Mouse (Mus musculus) E14TG2a.4 (cell line): ENCODE data around the gene Pnkp.

ENCODE experiments used
- H3K27me3 ChIP-seq: 2 replicates; pipeline ENCODE4 v1.6.1; 2014; ENCODE audit warnings: low read length, control low read depth; ENCODE audit not compliant: insufficient read depth
- H3K36me3 ChIP-seq: 2 replicates; pipeline ENCODE4 v1.6.1; 2014; ENCODE audit warnings: low read length, control low read depth; ENCODE audit not compliant: insufficient read depth
- H3K4me1 ChIP-seq: replicated peaks from 2 replicates; pipeline ENCODE4 v1.6.1; 2014; ENCODE audit warnings: low read depth, low read length, control low read depth
- H3K4me3 ChIP-seq: replicated peaks from 2 replicates; pipeline ENCODE4 v1.5.1; 2014; ENCODE audit warnings: mild to moderate bottlenecking, low read length
- H3K9me3 ChIP-seq: 2 replicates; pipeline ENCODE4 v1.6.1; 2014; ENCODE audit warnings: low read length, control low read depth
- CTCF ChIP-seq: conservative IDR thresholded peaks from 2 replicates; pipeline ENCODE4 v1.5.1; 2014; ENCODE audit warnings: low read length
- NANOG ChIP-seq: IDR thresholded peaks from 2 replicates; pipeline ENCODE4 v1.6.1; 2014; ENCODE audit warnings: borderline replicate concordance, low read length, mixed read lengths
- POU5F1 ChIP-seq: IDR thresholded peaks from 2 replicates; pipeline ENCODE4 v1.6.1; 2014; ENCODE audit warnings: low read length, borderline replicate concordance

Gene Pnkp

DNA sequence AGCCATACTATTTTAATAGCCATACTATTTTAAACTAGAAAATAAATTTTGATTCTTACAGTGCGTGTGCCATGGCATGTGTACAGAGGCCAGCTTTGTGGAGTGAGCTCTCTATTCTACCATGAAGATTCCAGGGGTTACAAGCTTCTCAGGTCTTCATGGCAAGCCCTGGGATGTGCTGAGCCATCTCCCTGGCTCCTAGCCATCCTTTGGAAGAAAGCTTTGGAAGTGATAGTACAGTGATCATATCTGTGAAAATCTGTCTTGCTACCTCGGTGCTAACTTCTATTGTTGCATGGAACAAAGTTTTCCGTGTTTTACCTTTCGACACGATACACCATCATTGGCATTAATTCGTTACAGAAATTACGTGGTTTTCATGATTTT, 38.3 kb downstream of the Pnkp start:
- TF ChIP-seq CTCF (no peak), NANOG (no peak), POU5F1 (no peak)
- H3K4me1 ChIP-seq, result peaks cover 63% of the 10 kb centered on the region
- H3K36me3 ChIP-seq, result peaks cover 33% of the 10 kb centered on the region
- H3K4me3 ChIP-seq, result peak overlapping the region; percentile 85; the same call in 1 of the 2 replicates
- no peaks in the 10 kb centered on the region for H3K27me3 ChIP-seq
- H3K9me3 ChIP-seq, result no peaks in the 10 kb centered on the region

DNA sequence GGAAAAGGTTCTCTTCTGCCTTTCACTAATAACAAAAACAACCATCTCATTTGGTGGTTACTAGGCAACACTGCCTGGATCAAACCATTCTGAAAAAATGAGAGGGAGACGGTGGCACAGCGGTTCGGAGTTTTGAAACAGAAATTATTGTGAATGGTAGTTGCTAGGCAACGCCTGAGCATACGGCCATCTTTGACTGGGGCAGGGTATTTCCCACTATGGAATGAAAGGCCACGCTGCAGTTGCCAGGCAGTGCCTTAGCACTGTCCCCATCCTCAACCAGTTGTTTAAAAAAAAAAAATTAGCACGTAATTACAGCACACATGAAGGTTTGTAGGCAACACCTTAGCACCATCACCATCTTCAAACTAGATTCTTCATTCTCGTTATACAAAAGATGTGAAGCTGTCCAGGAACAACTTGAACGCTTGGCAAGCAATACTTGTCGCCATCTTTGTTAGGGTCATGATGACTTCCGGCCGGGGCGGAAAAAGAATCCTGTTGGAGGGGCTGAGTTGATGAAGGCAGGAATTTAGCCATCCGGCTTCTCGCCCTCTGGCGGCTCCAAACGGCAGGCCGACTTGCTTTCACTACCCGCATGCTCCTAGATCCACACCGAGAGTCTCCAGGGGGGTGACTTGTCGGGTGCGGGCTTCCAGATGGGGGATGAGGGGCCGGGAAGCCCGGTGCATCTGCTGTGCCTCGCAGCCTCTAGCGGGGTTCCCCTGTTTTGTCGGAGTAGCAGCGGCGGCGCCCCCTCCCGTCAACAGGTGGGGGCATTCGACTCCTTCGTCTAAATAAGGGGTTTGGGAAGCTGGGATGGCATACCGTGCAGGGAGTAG, 38.9 kb downstream of the Pnkp start, which contains the start of gene Fuz:
Fuz (plus strand) TSS at position 487 of the 842 bp plus-strand sequence.
- TF ChIP-seq CTCF (peak; percentile 44), NANOG (no peak)
- no peaks in the 10 kb centered on the region for H3K9me3 ChIP-seq

DNA sequence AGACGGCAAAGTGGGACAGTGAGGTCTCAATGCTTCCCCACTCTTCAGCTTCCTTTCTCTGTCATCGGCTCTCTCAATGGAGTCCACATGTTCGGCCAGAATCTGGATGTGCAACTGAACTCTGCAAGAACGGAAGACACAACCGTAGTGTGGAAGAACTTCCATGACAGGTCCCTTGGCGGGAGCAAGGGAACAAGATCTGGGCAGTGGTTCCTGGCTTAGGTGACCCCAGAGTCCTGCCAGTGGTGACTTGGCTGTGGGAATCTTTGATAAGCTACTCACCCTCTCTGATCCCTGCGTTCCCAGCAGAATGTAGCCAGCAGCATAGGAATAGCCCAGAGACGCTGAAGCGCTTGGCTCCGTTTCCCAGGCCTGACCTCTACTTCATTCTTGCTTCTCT, 39.6 kb downstream of the Pnkp start:
- H3K4me3 ChIP-seq, result peak overlapping the region; percentile 85
- no peaks in the 10 kb centered on the region for H3K9me3 ChIP-seq
- peaks cover 34% of the 10 kb centered on the region for H3K36me3 ChIP-seq
- TF ChIP-seq POU5F1 (no peak), NANOG (no peak), CTCF (no peak)
- H3K4me1 ChIP-seq, result peaks cover 62% of the 10 kb centered on the region
- no peaks in the 10 kb centered on the region for H3K27me3 ChIP-seq

More for the DNA sequence above, 38.9 kb downstream of the Pnkp start, which contains the start of gene Fuz:
- H3K4me3 ChIP-seq, result peak within 1 kb of the TSS; percentile 85
- peaks cover 63% of the 10 kb centered on the region for H3K4me1 ChIP-seq
- peaks cover 33% of the 10 kb centered on the region for H3K36me3 ChIP-seq
- no peaks in the 10 kb centered on the region for H3K27me3 ChIP-seq

DNA sequence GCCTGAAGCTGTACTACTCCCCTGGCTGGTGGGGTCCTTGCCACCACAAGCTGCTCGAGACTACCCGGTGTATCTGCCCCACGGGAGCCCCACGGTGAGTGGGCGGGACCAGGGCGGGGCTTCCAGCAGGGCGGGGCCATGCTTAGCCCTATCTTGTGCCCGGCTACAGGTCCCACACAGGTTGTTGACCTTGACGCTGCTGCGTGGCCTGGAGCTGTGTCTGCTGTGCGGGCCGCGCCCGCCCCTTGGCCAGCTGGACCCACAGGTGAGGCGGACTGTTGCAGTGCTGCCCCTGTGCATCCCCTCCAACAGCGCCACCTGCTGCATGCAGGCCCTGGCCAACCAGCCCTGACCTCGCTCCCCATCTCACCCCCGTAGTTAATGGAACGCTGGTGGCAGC, 41.7 kb downstream of the Pnkp start:
- peaks cover 55% of the 10 kb centered on the region for H3K36me3 ChIP-seq
- TF ChIP-seq NANOG (no peak), POU5F1 (no peak), CTCF (no peak)
- H3K4me1 ChIP-seq, result peaks cover 77% of the 10 kb centered on the region
- H3K27me3 ChIP-seq, result no peaks in the 10 kb centered on the region
- no peaks in the 10 kb centered on the region for H3K9me3 ChIP-seq
- H3K4me3 ChIP-seq, result peak overlapping the region; percentile 63

DNA sequence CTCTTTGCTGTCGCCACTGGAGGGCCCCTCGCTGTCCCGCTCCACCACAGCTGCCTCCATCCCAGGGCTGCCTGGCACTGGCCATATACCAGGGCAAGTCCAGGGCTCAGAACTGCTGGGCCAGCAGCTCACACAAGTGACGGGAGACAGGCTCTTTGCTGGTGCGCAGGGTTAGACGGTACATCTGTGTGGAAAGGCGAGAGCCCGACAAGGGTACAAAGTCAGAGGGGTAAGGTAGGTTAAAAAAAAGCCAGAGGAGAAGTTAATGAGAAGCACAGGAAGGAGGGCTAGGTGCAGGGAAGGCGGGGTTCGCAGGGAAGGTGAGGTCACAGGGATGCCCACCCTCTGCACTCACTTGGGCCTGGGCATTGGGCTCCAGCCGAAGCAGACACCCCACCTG, 43.7 kb downstream of the Pnkp start:
- no peaks in the 10 kb centered on the region for H3K9me3 ChIP-seq
- H3K27me3 ChIP-seq, result no peaks in the 10 kb centered on the region
- TF ChIP-seq NANOG, result no peak
- TF ChIP-seq POU5F1, result no peak
- TF ChIP-seq CTCF, result no peak
- H3K36me3 ChIP-seq, result peaks cover 75% of the 10 kb centered on the region
- no peak overlapping the region for H3K4me3 ChIP-seq
- H3K4me1 ChIP-seq, result peaks cover 78% of the 10 kb centered on the region

DNA sequence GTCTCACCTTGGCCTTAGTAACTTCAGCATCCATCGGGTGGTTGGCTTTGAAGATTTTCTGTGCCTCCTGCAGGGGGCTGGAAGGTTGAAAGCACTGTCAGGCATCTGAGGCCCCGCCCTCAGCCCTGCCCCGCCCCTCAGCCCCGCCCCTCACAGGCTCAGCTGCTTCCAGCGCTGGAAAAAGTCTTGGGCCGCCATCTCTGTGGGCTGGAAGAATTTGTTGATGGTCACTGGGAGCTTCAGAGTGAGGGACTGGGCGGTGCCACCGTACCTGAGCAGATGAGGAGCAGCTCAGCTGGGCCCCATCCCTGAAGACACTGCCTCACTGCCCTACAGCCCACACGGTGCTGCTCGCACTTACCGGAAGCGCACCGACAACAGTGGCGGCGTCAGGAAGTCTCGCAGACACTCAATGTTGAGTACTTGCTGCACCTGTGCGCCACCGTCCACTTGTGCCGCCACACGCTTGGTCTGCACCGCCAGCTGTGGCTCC, 44.3 kb downstream of the Pnkp start:
- H3K36me3 ChIP-seq, result peaks cover 81% of the 10 kb centered on the region

DNA sequence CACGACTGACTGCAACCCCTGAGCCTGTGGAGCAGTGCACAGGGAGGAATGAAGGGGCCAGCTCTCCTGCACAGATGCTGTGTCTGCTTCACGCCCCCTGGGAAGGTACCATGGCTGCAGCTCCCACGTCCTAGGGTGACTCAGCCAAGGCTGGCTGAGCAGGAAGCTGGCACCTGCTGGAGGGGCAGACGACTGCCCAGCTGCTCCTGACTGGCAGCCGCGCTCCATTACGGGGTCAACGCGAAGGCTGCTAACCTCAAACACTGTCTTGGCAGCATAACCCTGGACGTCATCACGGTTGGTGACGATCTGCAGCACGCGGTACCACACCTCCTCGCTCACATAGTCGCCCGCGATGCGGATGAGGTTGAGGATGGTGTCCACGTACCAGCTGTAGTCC, 48.5 kb downstream of the Pnkp start:
- no peak overlapping the region for H3K4me3 ChIP-seq
- no peaks in the 10 kb centered on the region for H3K27me3 ChIP-seq
- H3K9me3 ChIP-seq, result no peaks in the 10 kb centered on the region
- H3K36me3 ChIP-seq, result peaks cover 98% of the 10 kb centered on the region
- TF ChIP-seq NANOG (no peak), POU5F1 (no peak), CTCF (no peak)
- peaks cover 65% of the 10 kb centered on the region for H3K4me1 ChIP-seq

More for the DNA sequence above, 44.3 kb downstream of the Pnkp start:
- H3K4me1 ChIP-seq, result peaks cover 78% of the 10 kb centered on the region
- H3K4me3 ChIP-seq, result peak overlapping the region; percentile 67
- no peak for TF ChIP-seq NANOG
- no peak for TF ChIP-seq CTCF
- TF ChIP-seq POU5F1, result no peak
- H3K27me3 ChIP-seq, result no peaks in the 10 kb centered on the region
- no peaks in the 10 kb centered on the region for H3K9me3 ChIP-seq

DNA sequence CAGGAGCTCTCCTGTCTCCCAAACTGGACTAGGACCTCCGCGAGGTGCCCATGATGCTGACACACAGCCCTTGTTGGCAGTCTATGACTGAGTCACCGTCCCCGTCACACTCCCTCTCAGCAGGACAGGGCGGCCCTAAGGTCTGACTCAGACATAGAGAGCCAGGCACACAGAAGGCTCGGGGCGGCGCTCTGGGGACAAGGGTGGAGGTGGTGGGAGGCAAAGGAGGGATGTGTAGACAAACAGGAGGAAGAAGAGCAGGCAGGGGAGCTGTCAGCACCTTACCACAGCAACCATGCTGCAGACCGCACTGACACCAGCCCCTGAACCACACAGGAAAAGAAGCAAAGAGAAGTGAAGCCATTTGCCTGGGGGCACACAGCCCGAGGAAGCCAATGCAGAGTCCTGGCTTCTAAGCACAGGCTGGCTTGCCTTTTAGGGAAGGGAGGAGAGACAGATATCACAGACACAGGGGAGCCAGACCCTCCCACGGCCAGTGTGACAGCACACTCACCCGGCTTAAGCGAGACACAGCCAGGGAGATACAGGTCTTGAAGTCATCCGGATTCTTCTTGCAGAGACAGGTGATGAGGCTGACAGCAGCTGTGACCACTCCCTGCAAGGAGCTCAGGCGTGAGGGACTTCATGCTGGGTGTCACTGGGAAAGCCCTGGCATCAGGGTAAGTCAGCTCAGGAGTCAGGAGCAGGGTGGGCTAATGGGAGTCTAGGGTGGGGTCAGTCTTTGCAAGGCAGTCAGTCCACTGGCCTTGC, 52.0 kb downstream of the Pnkp start:
- TF ChIP-seq CTCF (no peak), NANOG (no peak), POU5F1 (no peak)
- no peaks in the 10 kb centered on the region for H3K9me3 ChIP-seq
- H3K36me3 ChIP-seq, result peaks cover 100% of the 10 kb centered on the region
- H3K4me3 ChIP-seq, result no peak overlapping the region
- no peaks in the 10 kb centered on the region for H3K27me3 ChIP-seq
- peaks cover 60% of the 10 kb centered on the region for H3K4me1 ChIP-seq
